Mouse (Mus musculus): ENCODE results near the gene Pik3ca.
"Not testable (repeated sequence)": the region's sequence is repeated elsewhere in the genome, so short reads cannot be mapped to it uniquely, and the experiment has no call there.

Pik3ca gene

DNA sequence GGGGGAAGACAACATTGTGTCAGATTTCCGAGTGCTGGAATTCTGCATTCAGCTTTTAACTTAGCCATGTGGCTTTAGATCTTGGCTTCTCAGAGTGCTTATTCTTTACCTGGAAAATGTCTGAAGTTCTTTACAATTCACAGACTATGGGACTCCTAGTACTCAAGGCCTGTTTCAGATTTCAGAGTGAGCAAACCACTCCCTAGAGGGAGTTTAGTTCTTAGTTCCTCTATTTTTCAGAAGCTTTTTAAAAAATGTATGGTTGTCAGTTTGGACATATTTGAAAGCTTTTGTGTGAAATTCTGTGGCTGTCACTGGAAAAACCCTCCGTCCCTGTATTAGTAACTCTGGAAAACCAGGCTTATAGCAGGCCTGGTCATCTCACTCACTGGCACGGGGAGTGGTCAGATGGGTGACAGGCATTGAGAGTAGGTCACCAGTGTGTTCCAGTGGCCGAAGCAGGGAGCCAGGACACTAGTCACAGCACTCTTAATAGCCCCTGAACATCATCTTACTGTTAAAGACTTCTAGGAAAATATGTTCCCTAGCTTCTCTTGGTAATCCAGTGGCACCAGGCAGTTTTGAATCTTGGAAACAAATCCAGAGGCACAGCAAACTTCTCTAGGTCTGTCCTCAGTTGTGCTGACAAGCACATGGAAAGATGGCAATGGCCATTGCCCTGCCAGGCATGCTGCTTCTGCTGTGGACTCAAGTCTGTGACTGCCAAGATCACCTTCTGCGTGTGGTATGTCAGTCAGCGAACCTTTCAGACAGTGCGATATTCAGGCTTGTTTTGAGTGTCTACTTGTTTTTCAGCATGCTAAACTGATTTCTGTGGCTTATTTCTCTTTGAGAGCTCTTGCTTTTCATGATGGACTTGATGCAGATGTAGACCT lies 5.8 kb downstream of the Pik3ca start:
- no peak for DNase-seq (ENCODE audit: low spot score)

DNA sequence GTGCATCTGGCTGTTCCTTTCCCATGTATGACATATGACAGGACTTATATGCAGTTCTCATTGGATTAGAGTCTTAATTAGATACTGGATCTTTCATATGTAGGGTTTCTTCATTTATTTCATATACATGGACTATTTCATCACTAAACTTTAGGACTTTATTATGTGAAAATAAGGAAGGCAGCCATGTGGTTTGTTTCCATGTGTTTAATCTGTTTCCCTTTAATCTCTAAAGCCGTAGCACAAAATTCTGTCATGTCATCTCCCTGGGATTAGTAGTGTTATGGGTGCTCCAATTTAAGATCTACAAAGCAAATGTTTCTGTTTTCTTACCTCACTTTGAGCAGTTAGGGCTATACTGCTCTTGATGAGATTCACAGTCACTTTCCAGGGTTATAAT lies 8.2 kb downstream of the Pik3ca start:
- no peak for DNase-seq (ENCODE audit: low spot score)

DNA sequence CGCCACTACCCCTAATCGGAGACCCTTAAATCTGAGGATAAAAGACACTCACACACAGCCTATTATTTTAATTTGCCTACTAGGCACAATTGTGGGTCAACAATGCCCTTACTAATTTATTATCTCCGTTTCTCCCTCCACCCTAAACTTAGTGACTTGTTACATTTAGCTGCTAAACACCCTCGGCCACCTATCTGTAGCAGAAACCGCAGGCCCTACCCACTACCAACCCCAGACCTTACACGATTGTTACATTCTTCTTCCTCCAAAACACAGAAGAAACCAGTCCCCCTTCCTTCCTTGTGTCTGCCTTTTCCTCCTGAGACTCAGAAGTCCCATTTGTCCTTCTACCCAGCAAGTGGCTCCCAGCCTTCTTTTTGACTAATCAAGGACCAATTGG lies 9.3 kb downstream of the Pik3ca start:
- no peak for DNase-seq (ENCODE audit: low spot score)

DNA sequence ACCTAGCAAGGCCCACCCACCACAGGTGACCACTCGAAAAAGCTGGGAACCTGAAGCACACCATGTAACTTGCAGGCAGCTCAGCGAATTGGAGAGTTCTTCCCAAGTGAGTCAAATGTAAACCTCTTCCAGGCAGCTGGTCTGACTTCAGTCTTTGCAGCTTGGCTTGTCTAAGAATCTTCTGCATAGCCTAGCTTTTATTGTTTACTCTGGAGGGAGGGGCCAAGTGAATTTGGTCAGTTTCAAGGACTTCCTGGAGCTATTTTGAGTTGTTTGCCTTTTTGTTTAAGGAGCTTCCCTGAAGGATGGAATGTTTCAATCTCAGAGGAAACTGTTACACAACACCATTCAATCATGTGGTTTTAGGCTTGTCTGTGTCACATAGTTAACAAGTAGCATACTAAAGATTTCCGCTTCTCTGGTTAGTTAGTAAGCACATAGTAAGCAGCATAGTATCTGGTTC lies 11.4 kb downstream of the Pik3ca start:
- no peak for DNase-seq (ENCODE audit: low spot score)

DNA sequence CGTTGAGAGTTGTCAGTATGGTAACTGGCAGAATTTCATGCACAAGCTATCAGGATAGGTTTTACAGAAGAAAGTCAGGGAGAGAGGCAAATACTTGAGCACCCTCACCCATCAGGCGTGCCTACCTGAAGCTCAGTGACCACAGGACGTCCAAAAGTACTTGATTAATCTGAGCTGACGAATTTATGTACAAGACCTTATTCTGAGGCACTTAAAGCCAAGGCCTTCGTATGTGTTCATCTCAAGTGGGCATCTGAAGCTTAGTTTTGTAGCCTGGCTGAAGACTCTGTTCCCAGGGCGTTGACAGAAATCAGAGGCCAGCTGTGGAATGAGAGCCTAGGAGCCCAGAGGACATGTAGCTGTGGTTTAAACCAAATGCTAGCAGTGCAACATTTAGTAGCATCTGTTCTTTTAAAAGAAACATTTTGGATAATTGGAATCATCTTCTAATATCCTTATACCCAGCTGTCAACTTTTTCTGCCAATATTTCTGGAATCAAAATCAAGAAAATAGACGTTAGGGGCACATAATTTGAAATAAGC lies 15.1 kb downstream of the Pik3ca start:
- no peak for DNase-seq (ENCODE audit: low spot score)

DNA sequence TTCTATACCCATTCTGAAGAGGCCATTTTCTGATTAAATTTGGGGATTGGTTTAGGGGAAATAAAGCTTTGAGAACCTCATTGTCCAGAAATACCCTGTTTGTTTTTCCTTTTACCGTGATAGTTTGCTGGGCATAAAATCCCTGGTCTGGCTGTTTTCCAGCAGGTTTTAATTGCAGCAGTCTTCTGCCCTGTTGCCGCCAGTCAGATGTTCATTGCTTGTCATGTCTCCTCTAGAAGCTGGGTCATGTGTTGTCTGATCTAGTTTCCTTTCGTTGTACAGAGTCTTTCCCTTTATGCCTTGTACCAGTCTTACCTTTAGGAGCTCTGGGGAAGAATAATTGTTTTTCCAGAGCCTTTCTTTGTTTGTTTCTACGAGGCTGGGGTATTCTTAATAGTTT lies 16.9 kb downstream of the Pik3ca start:
- DNase-seq (ENCODE audit: low spot score), result no peak

DNA sequence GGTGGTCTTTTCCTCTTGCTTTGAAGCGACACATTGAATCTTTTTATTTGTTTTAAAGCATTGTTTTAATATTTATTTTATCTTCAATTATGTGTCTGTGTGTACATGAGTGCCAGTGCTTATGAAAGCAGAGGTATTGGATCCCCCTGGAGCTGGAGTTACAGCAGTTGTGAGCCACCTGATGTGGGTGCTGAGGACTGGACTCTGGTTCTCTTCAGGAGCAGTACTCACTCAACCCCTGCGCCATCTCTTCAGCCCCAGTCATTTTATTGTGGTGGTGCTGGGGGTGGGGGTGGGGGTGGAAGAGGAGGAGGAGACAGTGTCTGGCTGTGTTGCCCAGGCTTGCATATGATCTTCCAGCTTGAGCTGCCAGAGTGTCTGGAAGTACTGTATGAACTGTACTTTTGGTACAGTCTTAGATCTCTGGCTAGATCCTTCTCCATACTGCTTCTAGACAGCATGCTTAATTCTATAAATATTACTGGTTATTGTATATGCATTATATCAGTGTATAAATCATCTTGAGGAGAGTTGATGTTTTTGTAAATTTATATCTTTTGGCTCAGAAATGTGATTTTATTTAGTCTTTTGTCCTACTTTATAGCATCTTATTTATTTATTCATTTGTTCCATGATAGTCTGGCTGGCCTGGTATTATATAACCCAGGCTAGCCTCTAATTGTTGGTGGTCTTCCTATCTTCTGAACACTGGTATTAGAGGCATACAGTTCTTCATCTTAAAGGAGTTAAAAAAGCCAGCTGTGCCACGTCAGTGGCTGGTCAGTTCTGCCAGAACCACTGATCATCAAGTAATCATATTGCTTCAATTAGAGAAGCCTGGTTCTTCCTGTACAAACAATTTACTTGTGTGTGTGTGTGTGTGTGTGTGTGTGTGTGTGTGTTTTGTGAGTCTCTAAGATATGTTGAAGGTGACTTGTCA lies 18.2 kb downstream of the Pik3ca start:
- DNase-seq (ENCODE audit: low spot score), result no peak

DNA sequence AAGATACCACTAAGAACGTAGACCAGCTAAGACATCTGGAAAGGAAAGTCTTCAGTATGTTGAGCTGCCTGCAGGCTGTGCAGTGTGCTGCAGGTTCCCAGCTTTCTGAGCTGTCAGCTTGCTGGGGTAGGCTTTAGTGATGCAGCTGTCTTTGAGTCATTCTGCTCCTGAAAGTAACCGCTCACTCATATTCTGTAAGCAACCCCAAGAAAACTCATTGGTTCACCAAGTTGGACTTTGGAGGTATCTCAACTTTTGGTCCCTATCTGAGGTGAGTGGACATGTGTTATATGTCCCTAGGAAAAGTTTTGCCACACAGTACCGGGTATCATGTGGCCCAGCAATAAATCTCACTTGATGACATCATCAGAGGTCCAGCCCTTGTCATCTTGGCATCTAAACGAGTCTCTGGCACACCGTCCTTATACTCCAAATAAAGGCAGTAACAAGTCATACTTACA lies 20.3 kb downstream of the Pik3ca start:
- DNase-seq (ENCODE audit: low spot score), result no peak

DNA sequence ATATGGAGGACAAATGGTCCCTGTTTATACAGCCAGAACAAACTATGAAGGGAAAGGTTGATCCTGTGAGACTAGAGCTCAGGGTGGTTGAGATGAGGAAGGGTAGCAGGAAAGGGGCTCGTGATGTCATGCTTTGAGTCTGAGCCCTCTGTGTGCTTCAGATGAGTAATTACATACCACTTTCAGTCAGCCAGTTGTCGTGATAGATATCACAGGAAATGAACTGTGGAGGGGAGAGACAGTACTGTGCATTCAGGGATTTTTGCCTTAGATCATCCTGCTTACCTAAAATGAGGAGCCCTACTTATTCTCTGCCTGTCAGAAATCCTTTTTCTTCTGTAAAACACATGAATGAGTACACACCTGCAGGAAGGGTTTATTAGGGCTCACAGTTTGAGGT lies 22.4 kb downstream of the Pik3ca start:
- DNase-seq (ENCODE audit: low spot score), result no peak

DNA sequence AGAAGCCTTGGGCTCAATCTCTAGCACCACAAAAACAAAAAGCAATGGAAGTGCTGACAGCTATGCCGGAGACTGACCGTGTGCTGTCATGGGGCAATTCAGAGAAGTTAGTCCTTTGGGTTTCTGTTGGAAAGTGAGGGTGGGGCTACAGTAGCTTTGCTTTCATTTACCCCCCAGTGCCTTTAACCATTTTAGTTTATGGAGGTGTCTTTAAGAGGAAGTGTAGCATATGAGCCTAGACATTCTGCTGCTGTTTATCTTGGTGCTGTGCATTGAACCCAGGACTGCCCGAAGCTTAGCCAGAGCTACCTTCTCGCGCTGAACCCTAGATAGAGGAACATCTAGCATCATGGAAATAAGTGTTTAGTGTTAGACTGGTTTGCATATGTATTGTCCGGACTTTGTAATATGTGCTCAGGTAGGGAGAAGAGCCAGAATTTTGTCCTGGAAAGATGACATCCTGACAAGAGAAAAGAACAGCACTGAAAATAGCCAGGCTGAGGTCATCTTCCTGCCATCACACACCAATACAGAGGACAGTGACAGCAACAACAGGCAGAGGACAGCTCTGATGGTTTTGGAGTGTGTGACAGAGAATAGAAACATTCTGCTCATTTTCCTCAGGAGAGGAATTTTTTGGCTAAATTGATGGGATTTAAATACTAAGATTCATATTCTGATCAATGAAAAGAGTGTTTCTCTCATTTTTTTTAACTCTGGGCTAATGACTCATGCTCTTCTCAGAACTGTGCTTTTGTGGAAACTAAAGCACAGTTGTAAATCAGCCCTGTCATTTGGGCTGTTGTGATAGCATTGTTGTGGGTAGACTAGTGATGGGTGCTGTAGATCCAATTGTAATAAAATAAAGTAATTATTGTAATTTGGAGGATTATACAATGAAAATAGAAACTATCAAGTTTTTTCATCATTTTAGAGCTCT lies 23.9 kb downstream of the Pik3ca start:
- DNase-seq (ENCODE audit: low spot score), result no peak

DNA sequence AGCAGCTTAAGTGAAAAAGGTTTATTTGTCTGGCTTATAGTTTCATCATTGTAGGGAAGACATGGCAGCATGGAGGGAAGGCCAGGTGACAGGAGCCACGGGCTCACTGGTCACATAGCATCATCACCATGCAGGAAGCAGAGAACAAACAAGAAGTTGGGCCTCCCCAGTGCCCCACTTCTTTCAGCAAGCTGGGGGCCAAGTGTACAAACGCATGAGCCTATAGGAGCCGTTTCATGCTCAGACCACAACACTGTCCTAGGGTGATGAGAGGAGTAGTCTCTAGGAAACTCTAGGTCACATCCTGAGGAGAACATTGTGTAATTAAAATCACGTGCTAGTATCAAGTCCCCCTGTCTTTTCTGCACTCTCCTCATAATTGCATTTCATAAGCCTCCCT lies 30.2 kb downstream of the Pik3ca start:
- no peak for DNase-seq (ENCODE audit: low spot score)

DNA sequence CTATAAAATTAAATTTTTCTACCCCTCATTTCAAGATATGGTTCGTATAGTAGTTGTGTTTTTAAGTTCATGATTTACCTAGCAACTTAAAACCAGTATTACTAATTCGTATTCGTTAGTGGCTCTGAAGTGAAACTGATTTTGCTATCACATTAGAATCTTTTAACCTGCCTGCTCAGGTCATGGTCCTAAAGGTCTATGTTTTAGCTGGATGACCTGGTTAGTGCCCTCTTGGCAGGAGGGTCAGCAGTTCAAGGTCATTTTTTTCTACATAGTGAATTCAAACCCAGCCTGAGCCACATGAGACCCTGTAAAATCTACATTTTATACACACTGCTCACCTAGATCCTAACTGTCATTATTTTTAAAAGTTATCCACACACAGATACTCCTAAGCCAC lies 30.9 kb downstream of the Pik3ca start:
- no peak for DNase-seq (ENCODE audit: low spot score)

DNA sequence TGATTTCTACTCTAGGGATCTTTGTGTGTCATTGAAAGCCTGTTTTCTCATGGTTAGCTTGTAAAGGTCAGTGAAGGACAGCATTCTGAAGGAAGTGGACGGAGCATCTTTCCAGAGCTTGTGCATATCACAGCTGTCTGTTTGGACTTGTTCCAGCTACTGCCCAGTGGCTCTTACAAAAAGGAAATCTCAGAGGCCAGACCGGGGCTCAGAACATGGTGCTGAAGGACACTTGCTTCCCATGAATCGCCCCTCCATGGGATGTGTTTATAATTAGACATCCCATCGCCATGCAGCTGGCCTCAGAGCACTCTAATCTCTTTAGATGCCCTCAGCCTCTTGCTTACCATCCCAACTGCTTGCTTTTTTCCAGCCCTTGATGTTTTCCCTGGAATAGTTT lies 31.4 kb downstream of the Pik3ca start:
- no peak for DNase-seq (ENCODE audit: low spot score)

DNA sequence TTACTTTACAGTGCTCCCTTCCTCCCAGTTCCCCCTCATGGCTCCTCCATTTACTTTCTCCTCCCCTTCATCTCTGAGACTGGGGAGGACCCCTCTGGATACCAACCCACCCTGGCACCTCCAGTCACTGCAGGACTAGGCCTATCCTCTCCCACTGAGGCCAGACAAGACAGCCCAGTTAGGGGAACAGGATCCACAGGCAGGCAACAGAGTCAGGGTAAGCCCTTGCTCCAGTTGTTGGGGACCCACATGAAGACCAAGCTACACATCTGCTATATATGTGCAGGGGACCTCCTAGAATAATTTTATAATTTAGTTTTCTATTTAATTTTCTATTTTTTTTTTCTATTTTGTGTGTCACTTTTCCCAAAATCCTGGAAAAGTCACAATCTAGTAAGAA lies 31.9 kb downstream of the Pik3ca start:
- not testable (repeated sequence) for DNase-seq (ENCODE audit: low spot score)

DNA sequence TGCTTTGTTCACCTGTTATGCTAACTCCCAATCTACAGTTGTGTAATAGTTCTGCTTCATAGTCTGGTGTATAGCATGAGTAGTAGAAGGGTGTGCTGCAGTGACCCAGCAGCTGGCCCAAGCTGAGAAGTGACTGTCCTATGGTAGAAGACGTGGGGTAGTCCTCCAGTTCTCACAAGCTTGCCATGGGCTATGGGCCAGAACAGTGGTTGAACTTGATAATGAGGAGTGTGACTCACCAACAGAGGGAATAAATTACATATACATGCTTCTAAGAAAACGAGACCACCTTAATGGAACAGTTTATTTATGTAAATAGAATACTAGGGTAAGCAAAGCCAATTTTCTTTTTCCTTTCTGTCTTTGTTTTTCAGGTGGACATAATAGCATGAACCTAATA lies 32.9 kb downstream of the Pik3ca start:
- DNase-seq (ENCODE audit: low spot score), result no peak

DNA sequence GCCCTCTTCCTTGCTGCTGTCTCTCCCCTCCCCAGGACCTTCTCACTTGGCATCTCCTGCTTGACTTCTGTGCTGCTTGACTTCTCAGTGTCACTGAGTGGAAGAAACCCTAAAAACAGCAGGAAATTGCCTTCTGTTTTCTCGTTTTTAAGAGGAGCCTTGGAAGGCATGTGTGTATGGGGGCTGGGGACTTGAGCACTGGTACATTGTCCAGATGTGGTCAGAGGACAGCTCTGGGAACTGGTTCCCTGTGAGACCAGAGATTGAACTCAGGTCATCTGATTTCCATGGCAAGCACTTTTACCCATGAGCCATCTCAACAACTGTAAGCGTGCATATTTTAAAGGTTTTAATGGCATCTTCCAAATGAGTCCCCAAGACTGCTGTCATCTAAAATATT lies 36.5 kb downstream of the Pik3ca start:
- DNase-seq (ENCODE audit: low spot score), result no peak

DNA sequence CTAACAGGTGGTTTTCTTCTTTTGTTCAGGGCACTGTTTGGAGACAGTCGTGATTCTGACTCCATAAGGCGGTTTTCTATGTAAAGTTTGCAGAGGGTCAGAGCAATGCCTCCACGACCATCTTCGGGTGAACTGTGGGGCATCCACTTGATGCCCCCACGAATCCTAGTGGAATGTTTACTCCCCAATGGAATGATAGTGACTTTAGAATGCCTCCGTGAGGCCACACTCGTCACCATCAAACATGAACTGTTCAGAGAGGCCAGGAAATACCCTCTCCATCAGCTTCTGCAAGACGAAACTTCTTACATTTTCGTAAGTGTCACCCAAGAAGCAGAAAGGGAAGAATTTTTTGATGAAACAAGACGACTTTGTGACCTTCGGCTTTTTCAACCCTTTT lies 38.6 kb downstream of the Pik3ca start:
- DNase-seq (ENCODE audit: low spot score), result no peak

DNA sequence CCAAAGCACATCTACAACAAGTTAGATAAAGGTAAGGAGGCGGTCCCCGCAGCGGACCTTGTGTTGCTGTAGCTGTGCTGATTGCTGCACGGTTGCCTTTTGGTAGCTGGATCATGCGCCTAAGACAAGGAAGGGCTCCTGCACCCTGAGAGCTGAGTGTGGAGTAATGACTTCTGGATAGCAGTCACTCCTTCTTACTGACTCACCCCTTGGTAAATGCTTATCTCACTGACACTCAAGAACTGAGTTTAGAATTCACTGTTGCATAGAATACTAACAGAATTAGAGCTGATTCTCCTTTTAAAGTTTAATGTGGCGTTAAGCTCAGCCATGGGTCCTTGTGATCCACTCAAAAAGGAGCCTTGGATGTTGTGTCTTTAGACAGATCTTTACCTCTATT lies 39.8 kb downstream of the Pik3ca start:
- DNase-seq (ENCODE audit: low spot score), result no peak

DNA sequence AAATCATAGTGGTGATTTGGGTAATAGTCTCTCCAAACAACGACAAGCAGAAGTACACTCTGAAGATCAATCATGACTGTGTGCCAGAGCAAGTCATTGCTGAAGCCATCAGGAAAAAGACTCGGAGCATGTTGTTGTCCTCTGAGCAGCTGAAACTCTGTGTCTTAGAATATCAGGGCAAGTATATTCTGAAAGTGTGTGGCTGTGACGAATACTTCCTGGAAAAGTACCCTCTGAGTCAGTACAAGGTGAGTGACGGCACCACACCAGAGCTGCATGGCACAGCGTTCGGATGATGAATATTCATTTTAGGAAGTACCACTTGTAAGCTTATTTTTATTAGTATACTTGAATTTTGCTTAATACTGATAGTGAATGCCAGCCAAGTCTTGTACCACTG lies 40.3 kb downstream of the Pik3ca start:
- DNase-seq (ENCODE audit: low spot score), result no peak

DNA sequence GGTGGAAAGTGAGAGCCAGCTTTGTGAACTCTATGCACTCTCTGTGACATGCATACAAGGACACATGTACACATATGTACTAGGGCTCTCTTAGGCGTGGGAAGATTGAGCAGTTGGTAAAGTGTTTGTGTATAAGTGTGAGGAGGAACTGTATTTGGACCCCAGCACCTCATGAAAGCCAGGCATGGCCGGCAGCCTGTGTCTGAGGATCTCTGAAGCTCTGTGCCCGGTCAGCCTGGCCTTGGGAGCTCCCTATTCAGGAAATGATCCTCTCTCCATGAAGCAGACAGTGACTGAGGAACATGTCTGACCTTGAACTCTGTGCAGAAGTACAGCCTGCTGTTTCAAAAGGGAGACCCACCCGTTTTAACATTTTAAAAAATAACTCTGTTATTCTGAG lies 41.2 kb downstream of the Pik3ca start:
- no peak for DNase-seq (ENCODE audit: low spot score)

DNA sequence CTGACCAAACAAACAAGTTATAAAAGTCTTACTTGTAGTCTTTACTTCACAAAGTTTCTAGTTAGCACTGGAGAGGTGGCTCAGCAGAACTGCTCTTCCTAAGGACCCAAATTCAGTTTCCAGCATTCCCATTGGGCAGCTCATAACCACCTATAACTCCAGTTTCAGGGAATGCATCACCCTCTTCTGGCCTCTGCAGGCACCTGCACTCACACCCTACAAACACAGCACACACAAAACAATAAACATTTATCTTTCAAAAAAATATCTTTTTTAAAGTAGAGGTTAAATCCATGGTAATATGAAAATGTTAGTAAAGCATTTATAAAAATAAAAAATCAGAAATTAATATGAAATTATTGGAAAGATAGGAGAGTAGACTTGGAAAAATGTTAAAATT lies 44.2 kb downstream of the Pik3ca start:
- no peak for DNase-seq (ENCODE audit: low spot score)
